Mouse (Mus musculus) spleen, adult 2 months (tissue): ENCODE results near the gene Bmpr1b.

Source experiments
- CTCF ChIP-seq: fragments of 200-500 bp; IDR thresholded peaks from 2 replicates; pipeline ENCODE4 v1.5.1; 2011; ENCODE audit warnings: mild to moderate bottlenecking, inconsistent platforms; ENCODE audit not compliant: insufficient read depth, insufficient read length, insufficient replicate concordance; ENCODE audit errors: extremely low read depth
- POLR2A ChIP-seq: fragments of 200-500 bp; IDR thresholded peaks from 2 replicates; pipeline ENCODE4 v1.6.1; 2011; ENCODE audit warnings: low read depth, low read length, inconsistent platforms

DNA sequence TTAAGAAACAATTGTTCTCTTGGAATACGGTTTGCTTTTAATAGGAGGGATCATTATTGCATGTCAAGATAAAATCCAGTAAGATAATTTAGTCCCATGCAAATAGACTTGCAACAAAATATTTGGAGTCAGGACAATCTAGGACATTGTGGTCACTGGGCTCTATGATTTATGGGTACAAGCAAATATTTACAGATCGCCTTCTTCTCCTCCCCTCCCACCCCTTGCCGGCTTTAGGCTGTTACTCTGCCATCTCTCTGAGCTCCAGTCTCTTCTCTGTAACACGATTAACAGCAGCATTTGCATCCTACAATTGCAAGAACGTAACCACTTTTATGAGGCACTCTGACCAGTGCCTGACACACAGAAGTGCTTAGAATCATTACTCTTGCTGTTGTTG, 104.1 kb downstream of the Bmpr1b start:
- TF ChIP-seq CTCF (no peak), POLR2A (no peak)
